Mouse (Mus musculus) MN1 (cell line): ENCODE data around the gene Inpp4a.

Experiments
- DNase-seq: peaks from one replicate; pipeline ENCODE4 v3.0.0-alpha.2; 2016; ENCODE audit warnings: low spot score

Gene Inpp4a

GRCm38 (mm10) chr1:37415394-37415793 is 115.7 kb downstream of the Inpp4a start:
- no peak for DNase-seq

GRCm38 (mm10) chr1:37419420-37419819 is 119.8 kb downstream of the Inpp4a start:
- DNase-seq, result peak; percentile 33

- DNase-seq, result no peak
These were observed 127.6 kb downstream of the Inpp4a start for GRCm38 (mm10) chr1:37427144-37427875.

- peak; percentile 25 for DNase-seq
These were observed 129.2 kb downstream of the Inpp4a start for GRCm38 (mm10) chr1:37428911-37429310.

- peak; percentile 99 for DNase-seq
These were observed 130.0 kb downstream of the Inpp4a start, which contains the start of the genes Coa5 and Unc50 for GRCm38 (mm10) chr1:37429366-37430296. Coa5 (minus strand) TSS chr1:37430103. Unc50 (plus strand) TSS chr1:37430139.

GRCm38 (mm10) chr1:37430297-37430840 is 130.7 kb downstream of the Inpp4a start:
- peak; percentile 62 for DNase-seq

GRCm38 (mm10) chr1:37436419-37436818 is 136.8 kb downstream of the Inpp4a start:
- DNase-seq, result no peak

- DNase-seq, result no peak
These were observed 143.5 kb downstream of the Inpp4a start for GRCm38 (mm10) chr1:37442848-37443835.

- DNase-seq, result peak; percentile 43
These were observed 148.9 kb downstream of the Inpp4a start for GRCm38 (mm10) chr1:37448361-37449095.

GRCm38 (mm10) chr1:37451270-37451669 is 151.6 kb downstream of the Inpp4a start:
- DNase-seq, result no peak

- DNase-seq, result no peak
These were observed 157.9 kb downstream of the Inpp4a start for GRCm38 (mm10) chr1:37457546-37457945.
